In the genomic region with DNA sequence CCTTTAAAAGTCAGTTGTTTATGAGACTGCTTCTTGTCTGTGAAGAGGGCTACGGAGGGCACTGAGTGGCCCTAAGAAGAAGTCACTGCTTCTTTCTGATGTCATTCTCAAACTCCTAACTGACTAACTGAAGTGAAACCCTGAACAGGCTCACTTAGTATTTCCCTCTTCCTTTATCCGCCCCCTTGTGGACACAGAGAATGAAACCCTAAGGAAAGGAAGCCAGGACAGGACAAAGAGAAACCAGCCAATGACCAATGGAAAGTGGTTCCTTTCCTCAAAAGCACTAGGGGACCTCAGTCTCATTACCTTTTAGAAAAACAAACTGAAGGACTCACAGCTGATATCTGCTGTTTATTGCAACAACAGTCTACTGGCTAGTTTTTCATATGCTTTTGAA, we compare ENCODE assay signal across 9 mouse cellular contexts. TPM values are rescaled to one million over a fixed set of nuclear protein-coding genes. Genes with fewer than 3 reads are reported as not detected.
A peak's percentile ranks its signal among the peaks of the same experiment; 100 is the strongest.
DNase-seq lines count a peak whose midpoint lies in the region; ATAC-seq and TF ChIP-seq lines count a peak whose summit lies in the region.
"Had no signal": no experiment of that assay in that cellular context is flagged by ENCODE, and none has a peak within 500 bp of the region (broad histone marks: within the 10 kb centered on the region; RNA-seq: fewer than 3 reads in every experiment).

No protein-coding gene starts in this region.

- no peak overlapping the region for H3K27ac ChIP-seq in hindbrain, embryonic 11.5 days (ENCODE audit: low read depth, low read length)
- H3K27ac ChIP-seq in hindbrain, embryonic 13.5 days = no peak overlapping the region
- H3K27ac ChIP-seq in CH12.LX (ENCODE audit: insufficient read depth, low read depth) = no peak overlapping the region
- H3K27ac ChIP-seq: midbrain, embryonic 12.5 days had no signal

- H3K27me3 ChIP-seq in hindbrain, embryonic 11.5 days (ENCODE audit: control insufficient read depth, insufficient read depth, low read length) = no peaks in the 10 kb centered on the region
- no peaks in the 10 kb centered on the region for H3K27me3 ChIP-seq in hindbrain, embryonic 13.5 days
- H3K27me3 ChIP-seq in CH12.LX (replicated peaks) = no peaks in the 10 kb centered on the region
- H3K27me3 ChIP-seq: midbrain, embryonic 12.5 days had no signal

- in situ Hi-C loops in CH12.LX (cut with MboI; ENCODE audit: low pct_ligation_motif_present, low pct_unique_long_range_greater_than_20kb, low sequenced_read_pairs) = no loop called here

- no peak overlapping the region for H3K9ac ChIP-seq in hindbrain, embryonic 11.5 days (ENCODE audit: low read depth, low read length)
- H3K9ac ChIP-seq in hindbrain, embryonic 13.5 days = no peak overlapping the region
- no peak overlapping the region for H3K9ac ChIP-seq in CH12.LX (ENCODE audit: insufficient read depth, low read depth)
- H3K9ac ChIP-seq: midbrain, embryonic 12.5 days had no signal

- TF ChIP-seq RAD21 in CH12.LX (IDR thresholded peaks at IDR 0.05; ENCODE audit: low read depth, low read length) = peak; percentile 34

- no peaks in the 10 kb centered on the region; the same call in 1 of the 2 replicates for H3K79me2 ChIP-seq in CH12.LX (replicated peaks; ENCODE audit: control insufficient read depth, extremely low read depth, insufficient read depth, poor library complexity, severe bottlenecking)

- no peak for ATAC-seq in hindbrain, embryonic 11.5 days (ENCODE audit: low FRiP score)
- no peak for ATAC-seq in hindbrain, embryonic 13.5 days (ENCODE audit: low FRiP score)
- peak; percentile 65 for ATAC-seq in megakaryocyte-erythroid progenitor cell, adult 5-6 weeks (replicated peaks; ENCODE audit: low FRiP score, low TSS enrichment, poor library complexity, severe bottlenecking)

- no peaks in the 10 kb centered on the region for H3K9me3 ChIP-seq in hindbrain, embryonic 11.5 days (ENCODE audit: control insufficient read depth, low read length)
- no peaks in the 10 kb centered on the region for H3K9me3 ChIP-seq in hindbrain, embryonic 13.5 days
- H3K9me3 ChIP-seq in CH12.LX (replicated peaks; ENCODE audit: low read length) = no peaks in the 10 kb centered on the region
- H3K9me3 ChIP-seq: midbrain, embryonic 12.5 days had no signal

- dilution Hi-C loops in CH12.LX (cut with MboI; ENCODE audit: extremely low pct_ligation_motif_present, extremely low pct_unique_long_range_greater_than_20kb, low sequenced_read_pairs) = no loop called here

- no peaks in the 10 kb centered on the region for H3K36me3 ChIP-seq in hindbrain, embryonic 11.5 days (ENCODE audit: control insufficient read depth, insufficient read depth, low read length)
- no peaks in the 10 kb centered on the region; the same call in 1 of the 2 replicates for H3K36me3 ChIP-seq in hindbrain, embryonic 13.5 days
- H3K36me3 ChIP-seq in CH12.LX (replicated peaks in 1 of 2; ENCODE audit: control insufficient read depth in 1 of 2, insufficient read depth in 1 of 2, low read length in 1 of 2) = peaks cover 30 to 62% of the 10 kb centered on the region in 2 experiments

- no peak overlapping the region for H3K4me2 ChIP-seq in hindbrain, embryonic 11.5 days (replicated peaks; ENCODE audit: low read depth, low read length)
- H3K4me2 ChIP-seq in hindbrain, embryonic 13.5 days = no peak overlapping the region
- H3K4me2 ChIP-seq in CH12.LX (ENCODE audit: insufficient read depth, low read depth, poor library complexity, severe bottlenecking) = no peak overlapping the region
- H3K4me2 ChIP-seq: midbrain, embryonic 12.5 days had no signal

- H3K4me3 ChIP-seq in hindbrain, embryonic 11.5 days (ENCODE audit: low read depth, low read length) = no peak overlapping the region
- no peak overlapping the region for H3K4me3 ChIP-seq in hindbrain, embryonic 13.5 days
- no peak overlapping the region for H3K4me3 ChIP-seq in CH12.LX (replicated peaks in 1 of 3; ENCODE audit: low read depth in 2 of 3, low read length in 2 of 3, poor library complexity in 1 of 3)
- H3K4me3 ChIP-seq: midbrain, embryonic 12.5 days had no signal

- no peak for TF ChIP-seq POLR2A in CH12.LX (IDR thresholded peaks at IDR 0.05; ENCODE audit: low read depth, low read length)

- 58% methylated on average over 2 of the region's 2 CpGs for WGBS in hindbrain, embryonic 11.5 days
- 47% methylated on average over 2 of the region's 2 CpGs for WGBS in hindbrain, embryonic 13.5 days

- TF ChIP-seq EP300 in CH12.LX (IDR thresholded peaks at IDR 0.05; ENCODE audit: low read length) = no peak

- DNase-seq in hindbrain, embryonic 11.5 days (ENCODE audit: low spot score) = peak; percentile 70
- peak; percentile 85 for DNase-seq in 3T3-L1 (ENCODE audit: low read depth, low spot score)
- DNase-seq in CH12.LX (ENCODE audit: extremely low read depth) = peak; percentile 82
- peak; percentile 78 for DNase-seq in embryo, embryonic 11 days
- peak; percentile 54 for DNase-seq in kidney, postnatal 10 days
- DNase-seq in frontal cortex, postnatal 25 days (ENCODE audit: low spot score in 2 of 2) = no peak

- H3K4me1 ChIP-seq in hindbrain, embryonic 11.5 days (replicated peaks; ENCODE audit: control insufficient read depth, insufficient read depth, low read length) = no peaks in the 10 kb centered on the region
- peaks cover 3% of the 10 kb centered on the region; the same call in 1 of the 2 replicates for H3K4me1 ChIP-seq in hindbrain, embryonic 13.5 days (replicated peaks)
- H3K4me1 ChIP-seq in CH12.LX (ENCODE audit: control insufficient read depth in 1 of 2, insufficient read depth in 2 of 2) = peaks cover 0 to 42% of the 10 kb centered on the region in 2 experiments; a peak in 2 of 4 replicates

- peak; percentile 63 to 75 for TF ChIP-seq CTCF in CH12.LX (conservative IDR thresholded peaks at IDR 0.05 in 1 of 2, IDR thresholded peaks at IDR 0.05 in 1 of 2; ENCODE audit: low read depth in 2 of 2, low read length in 2 of 2)

TF ChIP-seq in CH12.LX, 34 proteins besides CTCF, POLR2A, EP300 and RAD21:
- TF ChIP-seq ELF1 (IDR thresholded peaks at IDR 0.05; ENCODE audit: low read depth, low read length) (0 out of 2 replicates have a peak, but pooled peaks have one; percentile 37), SMC3 (IDR thresholded peaks at IDR 0.05; ENCODE audit: low read depth, low read length) (peak; percentile 65), ZC3H11A (IDR thresholded peaks at IDR 0.05; ENCODE audit: low read depth, low read length) (no peak)

RNA-seq across cellular contexts. Expression of a gene that starts 45.7 kb away (rescaled TPM):
- 31.7 and 32.1 TPM in 2 replicates for polyA plus RNA-seq in hindbrain, embryonic 11.5 days (2014; fragmentation: Nextera tagmentation; extraction: Ambion mirVana)
- polyA plus RNA-seq in hindbrain, embryonic 13.5 days (2015; fragmentation: Nextera tagmentation; extraction: Ambion mirVana) = 11.6 and 14.9 TPM in 2 replicates
- 30.2 and 41.0 TPM in 2 replicates for total RNA-seq in CH12.LX (2012; rRNA removed)
- total RNA-seq in CH12.LX (2014; rRNA removed) = 47.3 and 57.8 TPM in 2 replicates
- polyA plus RNA-seq in CH12.LX (2012; ENCODE audit: insufficient read length, low read depth) = 36.3 and 43.0 TPM in 2 replicates
- 48.5 and 56.7 TPM in 2 replicates for total RNA-seq in megakaryocyte-erythroid progenitor cell, adult 5-6 weeks (2014; fragmentation: Nextera tagmentation)
- 61.1 and 69.0 TPM in 2 replicates for total RNA-seq in megakaryocyte-erythroid progenitor cell, adult 5-6 weeks (2017)

RNA-seq across cellular contexts. Expression of a gene that starts 48.1 kb away (rescaled TPM):
- 88.9 and 90.1 TPM in 2 replicates for polyA plus RNA-seq in hindbrain, embryonic 11.5 days (2014; fragmentation: Nextera tagmentation; extraction: Ambion mirVana)
- 93.9 and 95.1 TPM in 2 replicates for polyA plus RNA-seq in hindbrain, embryonic 13.5 days (2015; fragmentation: Nextera tagmentation; extraction: Ambion mirVana)
- total RNA-seq in CH12.LX (2012; rRNA removed) (52.2 and 69.5 TPM in 2 replicates), CH12.LX (2014; rRNA removed) (105 and 110 TPM in 2 replicates)
- polyA plus RNA-seq in CH12.LX (2012; ENCODE audit: insufficient read length, low read depth) = 74.5 and 81.2 TPM in 2 replicates
- 42.2 and 46.4 TPM in 2 replicates for total RNA-seq in megakaryocyte-erythroid progenitor cell, adult 5-6 weeks (2014; fragmentation: Nextera tagmentation)
- 14.7 and 18.2 TPM in 2 replicates for total RNA-seq in megakaryocyte-erythroid progenitor cell, adult 5-6 weeks (2017)

Comparison
In these comparisons a context has a peak if more than half of its experiments do, and no peak if none do; other contexts are left out.
1. DNase-seq: peak in hindbrain, embryonic 11.5 days (single experiment), 3T3-L1 (single experiment), CH12.LX (single experiment), embryo, embryonic 11 days (single experiment) and kidney, postnatal 10 days (single experiment); none in frontal cortex, postnatal 25 days (0 of 2).